Mouse (Mus musculus) brain, embryonic 18.5 days (tissue): ENCODE data around the gene Car9.
"Not testable (repeated sequence)": the region's sequence is repeated elsewhere in the genome, so short reads cannot be mapped to it uniquely, and the experiment has no call there.

Experiments
- DNase-seq: peaks from one replicate; pipeline ENCODE4 v3.0.0-alpha.2; 2012; ENCODE audit warnings: low read depth, low spot score

Car9 gene

GRCm38 (mm10) chr4:43506536-43507185 is at the start of gene Car9:
TSS of gene Car9 (plus strand) at chr4:43506966.
- DNase-seq = no peak

- DNase-seq = no peak
Observed at GRCm38 (mm10) chr4:43457124-43457523, 49.6 kb upstream of the Car9 start.

GRCm38 (mm10) chr4:43463102-43463501 is 43.7 kb upstream of the Car9 start:
- DNase-seq = no peak

GRCm38 (mm10) chr4:43465935-43466334 is 40.8 kb upstream of the Car9 start:
- DNase-seq = no peak

GRCm38 (mm10) chr4:43466872-43467271 is 39.9 kb upstream of the Car9 start:
- DNase-seq = no peak

GRCm38 (mm10) chr4:43470301-43470700 is 36.5 kb upstream of the Car9 start:
- DNase-seq = no peak

GRCm38 (mm10) chr4:43473636-43474035 is 33.1 kb upstream of the Car9 start:
- no peak for DNase-seq

- DNase-seq = no peak
Observed at GRCm38 (mm10) chr4:43476604-43477003, 30.2 kb upstream of the Car9 start.

GRCm38 (mm10) chr4:43477857-43478533 is 28.8 kb upstream of the Car9 start:
- DNase-seq = peak; percentile 69

GRCm38 (mm10) chr4:43478534-43478858 is 28.3 kb upstream of the Car9 start:
- DNase-seq = no peak

GRCm38 (mm10) chr4:43478906-43479832 is 27.6 kb upstream of the Car9 start:
- DNase-seq = no peak

- DNase-seq = no peak
Observed at GRCm38 (mm10) chr4:43480985-43481384, 25.8 kb upstream of the Car9 start.

- DNase-seq = no peak
Observed at GRCm38 (mm10) chr4:43481894-43482456, 24.8 kb upstream of the Car9 start.

GRCm38 (mm10) chr4:43482591-43482990 is 24.2 kb upstream of the Car9 start:
- DNase-seq = no peak

- DNase-seq = no peak
Observed at GRCm38 (mm10) chr4:43483535-43484091, 23.2 kb upstream of the Car9 start, which contains the start of gene Sit1. TSS of gene Sit1 (minus strand) at chr4:43483734.

- not testable (repeated sequence) for DNase-seq
Observed at GRCm38 (mm10) chr4:43485666-43486065, 21.1 kb upstream of the Car9 start.

GRCm38 (mm10) chr4:43489611-43490010 is 17.2 kb upstream of the Car9 start:
- DNase-seq = no peak

- DNase-seq = no peak
Observed at GRCm38 (mm10) chr4:43490801-43491200, 16.0 kb upstream of the Car9 start.

GRCm38 (mm10) chr4:43492101-43492820 is 14.5 kb upstream of the Car9 start:
- DNase-seq = no peak

- DNase-seq = peak; percentile 97
Observed at GRCm38 (mm10) chr4:43492821-43493185, 14.0 kb upstream of the Car9 start, which contains the start of gene Ccdc107. TSS of gene Ccdc107 (plus strand) at chr4:43492900.
